Mouse (Mus musculus): ENCODE data around the gene Zfp683. TPM values are rescaled to one million over a fixed set of nuclear protein-coding genes. Genes with fewer than 3 reads are reported as not detected.
A peak's percentile ranks its signal among the peaks of the same experiment; 100 is the strongest.

The Zfp683 gene
- total and polyA plus RNA-seq, 2 experiments = 0.55 TPM; not detected in 1

GRCm38 (mm10) chr4:134096120-134096519 is 42.5 kb downstream of the Zfp683 start:
- no peaks in the 10 kb centered on the region for H3K27me3 ChIP-seq (ENCODE audit: control insufficient read depth, insufficient read depth, low read length)
- H3K4me3 ChIP-seq (ENCODE audit: insufficient read depth, low read depth, low read length) = no peak overlapping the region
- no peak for TF ChIP-seq CTCF (IDR thresholded peaks at IDR 0.05; ENCODE audit: low read depth, low read length)
- no peak for TF ChIP-seq POLR2A (IDR thresholded peaks at IDR 0.05; ENCODE audit: extremely low read depth, insufficient read depth, low read length)
- H3K79me2 ChIP-seq (ENCODE audit: control insufficient read depth, insufficient read depth, low read length) = no peaks in the 10 kb centered on the region
- H3K4me1 ChIP-seq (ENCODE audit: control insufficient read depth, insufficient read depth, low read length) = no peaks in the 10 kb centered on the region
- H3K9ac ChIP-seq (ENCODE audit: low read depth, low read length) = no peak overlapping the region
- no peak for DNase-seq (ENCODE audit: extremely low read depth, low read depth, low spot score)
- 88% methylated on average over 3 of the region's 3 CpGs for WGBS
- no peak overlapping the region for H3K27ac ChIP-seq (replicated peaks; ENCODE audit: insufficient read depth, low read depth, low read length)
- H3K36me3 ChIP-seq (ENCODE audit: control insufficient read depth, insufficient read depth, low read length) = no peaks in the 10 kb centered on the region

- DNase-seq (ENCODE audit: extremely low read depth, low read depth, low spot score) = peak; percentile 43
- Histone ChIP-seq H3K36me3 (ENCODE audit: control insufficient read depth, insufficient read depth, low read length) (no peaks in the 10 kb centered on the region), H3K27me3 (ENCODE audit: control insufficient read depth, insufficient read depth, low read length) (no peaks in the 10 kb centered on the region), H3K4me1 (ENCODE audit: control insufficient read depth, insufficient read depth, low read length) (no peaks in the 10 kb centered on the region), H3K27ac (replicated peaks; ENCODE audit: insufficient read depth, low read depth, low read length) (peak overlapping the region; percentile 30; the same call in 1 of the 2 replicates), H3K9ac (ENCODE audit: low read depth, low read length) (no peak overlapping the region), H3K4me3 (ENCODE audit: insufficient read depth, low read depth, low read length) (no peak overlapping the region), H3K79me2 (ENCODE audit: control insufficient read depth, insufficient read depth, low read length) (no peaks in the 10 kb centered on the region)
- 64% methylated on average over 5 of the region's 5 CpGs for WGBS
- TF ChIP-seq POLR2A (IDR thresholded peaks at IDR 0.05; ENCODE audit: extremely low read depth, insufficient read depth, low read length) = no peak
- TF ChIP-seq CTCF (IDR thresholded peaks at IDR 0.05; ENCODE audit: low read depth, low read length) = no peak
Observed at GRCm38 (mm10) chr4:134097015-134097608, 43.5 kb downstream of the Zfp683 start.

GRCm38 (mm10) chr4:134098628-134099027 is 45.0 kb downstream of the Zfp683 start:
- H3K36me3 ChIP-seq (ENCODE audit: control insufficient read depth, insufficient read depth, low read length) = no peaks in the 10 kb centered on the region
- peak overlapping the region; percentile 63 for H3K27ac ChIP-seq (replicated peaks; ENCODE audit: insufficient read depth, low read depth, low read length)
- DNase-seq (ENCODE audit: extremely low read depth, low read depth, low spot score) = peak; percentile 45
- no peaks in the 10 kb centered on the region for H3K27me3 ChIP-seq (ENCODE audit: control insufficient read depth, insufficient read depth, low read length)
- 57% methylated on average over 8 of the region's 8 CpGs for WGBS
- H3K9ac ChIP-seq (ENCODE audit: low read depth, low read length) = no peak overlapping the region
- H3K79me2 ChIP-seq (ENCODE audit: control insufficient read depth, insufficient read depth, low read length) = no peaks in the 10 kb centered on the region
- H3K4me3 ChIP-seq (ENCODE audit: insufficient read depth, low read depth, low read length) = no peak overlapping the region
- TF ChIP-seq CTCF (IDR thresholded peaks at IDR 0.05; ENCODE audit: low read depth, low read length) = no peak
- no peak for TF ChIP-seq POLR2A (IDR thresholded peaks at IDR 0.05; ENCODE audit: extremely low read depth, insufficient read depth, low read length)
- no peaks in the 10 kb centered on the region for H3K4me1 ChIP-seq (ENCODE audit: control insufficient read depth, insufficient read depth, low read length)

GRCm38 (mm10) chr4:134100245-134100644 is 46.6 kb downstream of the Zfp683 start:
- Histone ChIP-seq H3K9ac (ENCODE audit: low read depth, low read length) (no peak overlapping the region), H3K27ac (replicated peaks; ENCODE audit: insufficient read depth, low read depth, low read length) (no peak overlapping the region), H3K4me3 (ENCODE audit: insufficient read depth, low read depth, low read length) (no peak overlapping the region), H3K27me3 (ENCODE audit: control insufficient read depth, insufficient read depth, low read length) (no peaks in the 10 kb centered on the region), H3K79me2 (ENCODE audit: control insufficient read depth, insufficient read depth, low read length) (no peaks in the 10 kb centered on the region), H3K4me1 (ENCODE audit: control insufficient read depth, insufficient read depth, low read length) (no peaks in the 10 kb centered on the region), H3K36me3 (ENCODE audit: control insufficient read depth, insufficient read depth, low read length) (no peaks in the 10 kb centered on the region)
- DNase-seq (ENCODE audit: extremely low read depth, low read depth, low spot score) = no peak
- WGBS = 90% methylated on average over 4 of the region's 4 CpGs
- TF ChIP-seq POLR2A (IDR thresholded peaks at IDR 0.05; ENCODE audit: extremely low read depth, insufficient read depth, low read length) = no peak

GRCm38 (mm10) chr4:134101979-134102741 is 48.5 kb downstream of the Zfp683 start, which contains the start of gene Ubxn11:
TSS of gene Ubxn11 (plus strand) at chr4:134102570.
- no peaks in the 10 kb centered on the region for H3K27me3 ChIP-seq (ENCODE audit: control insufficient read depth, insufficient read depth, low read length)
- peak within 1 kb of the TSS; percentile 91 for H3K4me3 ChIP-seq (ENCODE audit: insufficient read depth, low read depth, low read length)
- no peaks in the 10 kb centered on the region for H3K36me3 ChIP-seq (ENCODE audit: control insufficient read depth, insufficient read depth, low read length)
- TF ChIP-seq CTCF (IDR thresholded peaks at IDR 0.05; ENCODE audit: low read depth, low read length) (no peak), POLR2A (IDR thresholded peaks at IDR 0.05; ENCODE audit: extremely low read depth, insufficient read depth, low read length) (no peak)
- DNase-seq (ENCODE audit: extremely low read depth, low read depth, low spot score) = peak; percentile 84
- H3K4me1 ChIP-seq (ENCODE audit: control insufficient read depth, insufficient read depth, low read length) = no peaks in the 10 kb centered on the region
- H3K9ac ChIP-seq (ENCODE audit: low read depth, low read length) = peak within 1 kb of the TSS; percentile 81
- H3K79me2 ChIP-seq (ENCODE audit: control insufficient read depth, insufficient read depth, low read length) = no peaks in the 10 kb centered on the region
- 19% methylated on average over 34 of the region's 34 CpGs for WGBS
- no peak within 1 kb of the TSS for H3K27ac ChIP-seq (replicated peaks; ENCODE audit: insufficient read depth, low read depth, low read length)

- H3K27me3 ChIP-seq (ENCODE audit: control insufficient read depth, insufficient read depth, low read length) = no peaks in the 10 kb centered on the region
- peak overlapping the region; percentile 81 for H3K9ac ChIP-seq (ENCODE audit: low read depth, low read length)
- no peak for DNase-seq (ENCODE audit: extremely low read depth, low read depth, low spot score)
- H3K36me3 ChIP-seq (ENCODE audit: control insufficient read depth, insufficient read depth, low read length) = no peaks in the 10 kb centered on the region
- no peak for TF ChIP-seq POLR2A (IDR thresholded peaks at IDR 0.05; ENCODE audit: extremely low read depth, insufficient read depth, low read length)
- TF ChIP-seq CTCF (IDR thresholded peaks at IDR 0.05; ENCODE audit: low read depth, low read length) = no peak
- H3K4me3 ChIP-seq (ENCODE audit: insufficient read depth, low read depth, low read length) = peak overlapping the region; percentile 91
- 13% methylated on average over 21 of the region's 21 CpGs for WGBS
- no peaks in the 10 kb centered on the region for H3K4me1 ChIP-seq (ENCODE audit: control insufficient read depth, insufficient read depth, low read length)
- no peak overlapping the region for H3K27ac ChIP-seq (replicated peaks; ENCODE audit: insufficient read depth, low read depth, low read length)
- no peaks in the 10 kb centered on the region for H3K79me2 ChIP-seq (ENCODE audit: control insufficient read depth, insufficient read depth, low read length)
Observed at GRCm38 (mm10) chr4:134102742-134103119, 49.1 kb downstream of the Zfp683 start.

All from liver, adult 2 months (tissue).